Mouse (Mus musculus) lung, embryonic 15.5 days (tissue): ENCODE data around the gene Rhpn2. TPM values are rescaled to one million over a fixed set of nuclear protein-coding genes. Genes with fewer than 3 reads are reported as not detected.
A peak's percentile ranks its signal among the peaks of the same experiment; 100 is the strongest.

Experiments
- ATAC-seq: fragments of 200-750 bp; cut with Nextera tagmentation; 2 replicates; pipeline ENCODE4 v1.8.0; 2017; ENCODE audit warnings: moderate number of reproducible peaks, borderline replicate concordance; ENCODE audit not compliant: low FRiP score, low TSS enrichment; ENCODE audit errors: extremely low read depth
- H3K27ac ChIP-seq: fragments of 300-500 bp; sonication (generic); 2 replicates; pipeline ENCODE4 v1.5.1; 2015; ENCODE audit warnings: moderate library complexity, mild to moderate bottlenecking, inconsistent platforms
- H3K27me3 ChIP-seq: fragments of 300-500 bp; sonication (generic); 2 replicates; pipeline ENCODE4 v1.6.1; 2015; ENCODE audit warnings: inconsistent platforms
- H3K36me3 ChIP-seq: fragments of 300-500 bp; sonication (generic); 2 replicates; pipeline ENCODE4 v1.6.1; 2015; ENCODE audit warnings: inconsistent platforms
- H3K4me1 ChIP-seq: fragments of 300-500 bp; sonication (generic); 2 replicates; pipeline ENCODE4 v1.6.1; 2015; ENCODE audit warnings: inconsistent platforms
- H3K4me2 ChIP-seq: fragments of 300-500 bp; sonication (generic); 2 replicates; pipeline ENCODE4 v1.6.1; 2015; ENCODE audit warnings: inconsistent platforms, mild to moderate bottlenecking, moderate library complexity
- H3K4me3 ChIP-seq: fragments of 300-500 bp; sonication (generic); 2 replicates; pipeline ENCODE4 v1.5.1; 2015; ENCODE audit warnings: mild to moderate bottlenecking, inconsistent platforms
- H3K9ac ChIP-seq: fragments of 300-500 bp; sonication (generic); 2 replicates; pipeline ENCODE4 v1.6.1; 2015; ENCODE audit warnings: inconsistent platforms
- H3K9me3 ChIP-seq: fragments of 300-500 bp; sonication (generic); 2 replicates; pipeline ENCODE4 v1.6.1; 2016; ENCODE audit warnings: inconsistent platforms
- WGBS: fragments of 180-500 bp; shearing (Covaris S2); methylation state at CpG from one replicate; pipeline ENCODE4 v1.1.7; 2015; 5-methylcytosine and 5-hydroxymethylcytosine counted together
- polyA plus RNA-seq: library from polyadenylated mRNA; unstranded; fragments of >200 nt; fragmentation: Nextera tagmentation; extraction: Ambion mirVana; gene quantifications from 2 replicates; pipeline ENCODE4 v1.2.1, GENCODE M21; 2015

The Rhpn2 gene
- polyA plus RNA-seq, 1 experiment from 2014 or later: 5.0 TPM

DNA sequence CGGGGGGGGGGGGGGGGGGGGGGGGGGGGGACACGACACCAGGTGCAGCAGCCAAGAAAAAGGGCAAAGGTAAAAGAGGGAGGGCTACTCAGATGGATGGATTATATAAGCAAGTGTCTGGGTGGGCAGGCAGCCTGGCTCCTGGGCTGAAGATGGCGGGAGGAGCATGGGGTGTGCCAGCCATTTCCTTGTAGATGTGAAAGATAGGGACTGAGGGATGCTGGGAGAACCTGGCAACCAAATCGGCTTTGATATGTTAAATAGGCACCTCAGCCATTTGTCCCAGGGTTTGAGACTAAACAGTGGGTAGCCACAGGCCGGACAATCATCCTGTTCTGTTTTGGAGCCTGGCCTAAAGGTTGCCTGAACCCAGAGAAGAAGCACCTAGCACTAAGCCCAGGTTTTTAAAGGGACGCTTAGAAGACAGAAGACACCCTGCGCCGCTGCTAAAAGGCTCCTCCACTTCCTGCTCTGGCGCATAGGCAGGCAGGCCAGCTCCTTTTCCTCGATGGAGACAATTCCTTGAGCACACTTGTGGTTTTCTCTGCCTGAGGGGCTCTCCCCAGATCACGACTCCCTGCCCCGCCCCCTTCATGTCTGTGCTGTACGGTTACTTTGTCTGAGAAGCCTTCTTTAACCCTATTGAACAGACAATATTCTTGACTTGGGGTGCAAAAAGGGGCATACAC, 11.1 kb upstream of the Rhpn2 start:
- Histone ChIP-seq H3K9ac (no peak overlapping the region), H3K36me3 (no peaks in the 10 kb centered on the region), H3K27ac (no peak overlapping the region), H3K4me1 (0 out of 2 replicates have a peak, but pooled peaks cover 5% of the 10 kb centered on the region), H3K9me3 (no peaks in the 10 kb centered on the region), H3K4me2 (no peak overlapping the region), H3K4me3 (no peak overlapping the region), H3K27me3 (no peaks in the 10 kb centered on the region)
- ATAC-seq: no peak
- whole genome bisulfite sequencing: 10% methylated on average over 11 of the region's 13 CpGs

DNA sequence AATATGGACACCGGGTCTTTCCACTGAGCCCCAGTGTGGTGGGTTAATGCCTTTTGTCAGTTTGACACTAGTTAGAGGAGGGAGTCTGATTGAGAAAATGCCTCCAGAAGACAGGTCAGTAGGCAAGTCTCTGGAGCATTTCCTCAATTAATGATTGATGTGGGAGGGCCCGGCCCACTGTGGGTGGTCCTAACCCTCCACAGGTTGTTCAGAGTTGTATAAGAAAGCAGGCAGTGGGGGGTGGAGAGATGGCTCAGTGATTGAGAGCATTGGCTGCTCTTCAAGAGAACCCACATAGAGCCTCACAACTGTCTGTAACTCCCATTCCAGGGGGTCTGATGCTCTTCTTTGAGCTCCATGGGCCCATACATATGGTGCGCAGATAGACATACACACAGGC, 2.4 kb upstream of the Rhpn2 start:
- H3K9me3 ChIP-seq: no peaks in the 10 kb centered on the region
- WGBS: 68% methylated on average over 3 of the region's 3 CpGs
- no peaks in the 10 kb centered on the region for H3K36me3 ChIP-seq
- no peak overlapping the region for H3K4me3 ChIP-seq
- H3K27me3 ChIP-seq: peaks cover 37% of the 10 kb centered on the region
- no peak overlapping the region for H3K9ac ChIP-seq
- peaks cover 13% of the 10 kb centered on the region for H3K4me1 ChIP-seq
- no peak overlapping the region for H3K4me2 ChIP-seq
- no peak for ATAC-seq
- H3K27ac ChIP-seq: no peak overlapping the region

DNA sequence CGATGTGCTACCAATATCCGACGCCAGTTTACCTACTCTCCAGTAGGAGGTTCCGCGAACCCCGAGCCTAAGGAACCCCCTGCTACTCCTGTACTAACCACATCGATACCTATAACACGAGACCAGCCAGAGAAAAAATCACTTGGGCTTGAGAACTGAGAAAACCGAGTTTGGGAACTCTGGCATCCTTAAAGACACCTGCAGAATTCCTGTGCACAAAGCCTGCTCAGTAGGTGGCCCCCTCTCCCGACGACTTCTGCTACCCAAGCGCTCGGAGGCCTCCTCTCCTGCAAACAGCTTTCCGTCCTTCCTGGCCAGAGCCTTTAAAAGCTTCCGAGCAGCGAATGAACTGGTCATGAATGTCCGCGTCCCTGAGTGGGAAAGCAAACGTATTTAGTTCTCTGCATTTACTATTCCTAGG, 729 bp upstream of the Rhpn2 start:
- Histone ChIP-seq H3K27ac (peak overlapping the region; percentile 25; the same call in 1 of the 2 replicates), H3K4me2 (peak overlapping the region; percentile 99), H3K4me3 (peak overlapping the region; percentile 58), H3K9me3 (no peaks in the 10 kb centered on the region), H3K36me3 (no peaks in the 10 kb centered on the region), H3K9ac (peak overlapping the region; percentile 21; the same call in 1 of the 2 replicates), H3K27me3 (peaks cover 44% of the 10 kb centered on the region), H3K4me1 (peaks cover 13% of the 10 kb centered on the region)
- 2% methylated on average over 19 of the region's 19 CpGs for WGBS
- peak; percentile 8; the same call in 1 of the 2 replicates for ATAC-seq

DNA sequence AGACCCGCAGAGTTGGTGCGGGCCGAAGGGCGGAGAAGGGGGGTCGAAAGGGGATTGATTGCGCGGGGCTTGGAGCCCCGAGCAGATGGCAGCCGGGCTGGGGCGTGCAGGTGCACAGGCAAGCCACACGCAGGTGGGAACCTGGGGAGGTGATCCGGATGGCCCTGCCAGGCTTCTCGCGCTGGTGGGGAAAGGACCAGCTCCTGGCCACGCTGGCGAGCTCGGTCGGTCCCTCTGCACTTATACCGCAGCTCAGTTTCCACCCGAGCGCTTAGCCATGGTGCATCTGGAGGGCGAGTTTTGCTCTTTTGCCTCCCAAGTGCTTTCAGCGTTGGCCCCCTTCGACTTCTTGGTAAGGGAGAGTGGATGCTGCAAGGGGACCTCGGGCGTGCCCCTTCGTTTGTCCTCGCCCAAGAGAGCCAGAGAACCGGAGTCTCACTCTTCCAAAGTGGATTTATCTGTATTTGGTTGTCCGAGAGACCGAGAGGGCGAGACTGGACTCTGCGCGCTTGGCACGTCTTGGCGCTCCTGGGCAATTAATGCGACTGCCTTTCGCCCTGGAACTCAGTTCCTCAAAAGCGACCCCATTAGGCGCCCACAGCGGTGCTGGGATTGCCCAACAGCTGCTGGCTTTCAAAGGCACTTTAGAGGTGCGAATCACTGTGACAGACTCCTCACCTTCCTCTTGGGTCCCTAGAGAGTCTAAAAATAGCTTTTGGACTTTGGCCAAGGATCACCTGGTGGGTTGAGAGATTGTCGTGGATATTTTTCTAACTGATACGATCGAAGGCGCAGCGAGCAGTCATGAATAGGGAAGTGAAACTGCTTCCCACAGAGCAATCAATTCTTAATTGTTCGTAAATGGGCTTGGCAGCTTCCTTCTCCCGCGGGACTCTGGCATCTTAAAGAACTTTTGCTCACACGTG, 820 bp downstream of the Rhpn2 start:
- peaks cover 44% of the 10 kb centered on the region for H3K27me3 ChIP-seq
- no peaks in the 10 kb centered on the region for H3K36me3 ChIP-seq
- H3K4me2 ChIP-seq: peak overlapping the region; percentile 99
- ATAC-seq: peak; percentile 4; the same call in 1 of the 2 replicates
- WGBS: 1% methylated on average over 51 of the region's 51 CpGs
- H3K9me3 ChIP-seq: no peaks in the 10 kb centered on the region
- H3K4me1 ChIP-seq: peaks cover 13% of the 10 kb centered on the region
- peak overlapping the region; percentile 12; the same call in 1 of the 2 replicates for H3K27ac ChIP-seq
- H3K9ac ChIP-seq: peak overlapping the region; percentile 50
- H3K4me3 ChIP-seq: peak overlapping the region; percentile 58

GRCm38 (mm10) chr7:35340196-35340595, 6.2 kb downstream of the Rhpn2 start:
- no peak overlapping the region for H3K9ac ChIP-seq
- peaks cover 19% of the 10 kb centered on the region for H3K27me3 ChIP-seq
- H3K36me3 ChIP-seq: no peaks in the 10 kb centered on the region
- no peak overlapping the region for H3K4me2 ChIP-seq
- ATAC-seq: no peak
- no peak overlapping the region for H3K4me3 ChIP-seq
- H3K9me3 ChIP-seq: no peaks in the 10 kb centered on the region
- peaks cover 4% of the 10 kb centered on the region; the same call in 1 of the 2 replicates for H3K4me1 ChIP-seq
- no peak overlapping the region for H3K27ac ChIP-seq
- 38% methylated on average over 5 of the region's 5 CpGs for WGBS

DNA sequence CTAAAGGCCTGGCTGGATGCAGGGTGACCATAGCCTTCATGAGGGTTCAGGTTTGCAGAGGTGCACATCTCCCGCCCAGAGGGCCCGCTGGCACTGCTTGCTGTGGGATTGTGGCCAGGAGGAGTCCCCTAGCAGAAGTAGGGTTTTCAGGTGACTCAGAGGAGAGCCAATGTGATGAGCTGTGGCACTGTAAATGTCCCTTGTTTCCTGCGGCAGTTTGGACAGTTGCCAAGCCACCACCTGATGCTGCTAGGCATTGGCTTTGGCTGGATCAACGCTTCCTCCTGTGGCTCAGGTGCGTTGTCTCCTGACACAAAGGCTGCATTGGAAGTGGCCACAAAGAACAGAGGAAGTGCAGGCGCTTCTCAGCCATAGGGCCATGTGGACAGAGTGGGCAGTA, 7.3 kb downstream of the Rhpn2 start:
- no peak overlapping the region for H3K9ac ChIP-seq
- no peak overlapping the region for H3K4me3 ChIP-seq
- peaks cover 8% of the 10 kb centered on the region for H3K27me3 ChIP-seq
- ATAC-seq: no peak
- no peaks in the 10 kb centered on the region for H3K9me3 ChIP-seq
- H3K36me3 ChIP-seq: no peaks in the 10 kb centered on the region
- WGBS: 72% methylated on average over 6 of the region's 6 CpGs
- H3K4me1 ChIP-seq: no peaks in the 10 kb centered on the region
- no peak overlapping the region for H3K27ac ChIP-seq
- no peak overlapping the region for H3K4me2 ChIP-seq

GRCm38 (mm10) chr7:35342498-35342897, 8.5 kb downstream of the Rhpn2 start:
- Histone ChIP-seq H3K4me3 (no peak overlapping the region), H3K36me3 (no peaks in the 10 kb centered on the region), H3K4me1 (no peaks in the 10 kb centered on the region), H3K9ac (no peak overlapping the region), H3K27me3 (no peaks in the 10 kb centered on the region), H3K4me2 (no peak overlapping the region), H3K27ac (no peak overlapping the region), H3K9me3 (no peaks in the 10 kb centered on the region)
- WGBS: 40% methylated on average over 4 of the region's 4 CpGs
- ATAC-seq: no peak

DNA sequence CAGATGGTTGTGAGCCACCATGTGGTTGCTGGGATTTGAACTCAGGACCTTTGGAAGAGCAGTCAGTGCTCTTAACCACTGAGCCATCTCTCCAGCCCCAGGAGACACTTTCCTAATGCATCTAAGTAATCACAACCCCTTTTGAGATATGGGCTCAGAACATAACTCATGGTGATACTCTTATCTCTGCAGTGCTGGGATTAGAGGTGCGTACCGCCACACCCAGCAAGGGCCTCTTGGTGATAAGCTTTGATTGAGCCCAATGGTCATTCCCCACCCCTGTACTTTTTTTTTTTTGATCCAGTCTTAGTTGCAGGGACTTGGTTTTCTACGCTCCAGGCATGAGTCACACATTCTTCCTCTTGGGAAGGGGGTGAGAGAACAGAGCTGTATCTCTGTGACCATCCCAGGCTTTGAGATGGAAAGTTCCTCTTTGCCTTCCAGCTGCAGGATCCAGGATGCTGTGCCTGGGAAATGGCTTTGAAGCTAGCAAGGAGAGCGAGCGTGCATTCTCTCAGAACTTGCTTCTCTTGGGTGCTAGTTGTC, 10.9 kb downstream of the Rhpn2 start:
- no peak overlapping the region for H3K4me3 ChIP-seq
- H3K27ac ChIP-seq: no peak overlapping the region
- WGBS: 84% methylated on average over 5 of the region's 5 CpGs
- no peak overlapping the region for H3K4me2 ChIP-seq
- no peaks in the 10 kb centered on the region for H3K36me3 ChIP-seq
- H3K9me3 ChIP-seq: no peaks in the 10 kb centered on the region
- no peak for ATAC-seq
- no peaks in the 10 kb centered on the region for H3K27me3 ChIP-seq
- no peaks in the 10 kb centered on the region for H3K4me1 ChIP-seq
- H3K9ac ChIP-seq: no peak overlapping the region

GRCm38 (mm10) chr7:35347918-35348700, 14.1 kb downstream of the Rhpn2 start:
- 43% methylated on average over 17 of the region's 18 CpGs for WGBS
- Histone ChIP-seq H3K27me3 (no peaks in the 10 kb centered on the region), H3K36me3 (no peaks in the 10 kb centered on the region), H3K9ac (no peak overlapping the region), H3K4me2 (no peak overlapping the region), H3K27ac (peak overlapping the region; percentile 41; the same call in 1 of the 2 replicates), H3K4me1 (no peaks in the 10 kb centered on the region), H3K4me3 (no peak overlapping the region), H3K9me3 (no peaks in the 10 kb centered on the region)
- ATAC-seq: 0 out of 2 replicates have a peak, but pooled peaks have one; percentile 23

DNA sequence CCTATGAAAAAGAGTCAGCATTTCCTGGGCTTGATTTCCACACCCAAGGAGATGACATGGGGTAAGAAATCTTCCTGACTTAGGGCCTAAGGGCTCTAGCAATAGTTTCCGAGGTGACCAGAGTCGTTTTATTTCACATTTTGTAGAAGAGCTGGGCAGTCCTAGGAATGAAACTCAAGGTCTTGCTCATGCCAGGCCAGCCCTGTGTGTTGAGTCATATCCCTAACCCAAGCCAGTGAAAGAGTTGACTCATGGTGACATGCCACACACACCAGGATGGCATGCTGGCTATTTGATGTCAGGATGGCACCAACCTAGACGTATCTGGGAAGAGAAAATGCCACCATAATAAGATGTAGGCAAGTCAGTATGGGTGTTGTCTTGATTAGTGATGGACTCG, 15.1 kb downstream of the Rhpn2 start:
- Histone ChIP-seq H3K4me3 (no peak overlapping the region), H3K27ac (no peak overlapping the region), H3K9ac (no peak overlapping the region), H3K9me3 (no peaks in the 10 kb centered on the region), H3K4me2 (no peak overlapping the region), H3K4me1 (no peaks in the 10 kb centered on the region), H3K27me3 (no peaks in the 10 kb centered on the region), H3K36me3 (no peaks in the 10 kb centered on the region)
- WGBS: 87% methylated on average over 4 of the region's 4 CpGs
- ATAC-seq: no peak
